Mouse (Mus musculus) heart, embryonic 10.5 days (tissue): ENCODE data around the gene Ccl2. TPM values are rescaled to one million over a fixed set of nuclear protein-coding genes. Genes with fewer than 3 reads are reported as not detected.

Experiments
- DNase-seq: peaks from one replicate; pipeline ENCODE4 v3.0.0-alpha.2; 2017; ENCODE audit warnings: low spot score
- H3K27ac ChIP-seq: fragments of 300-500 bp; sonication (generic); 2 replicates; pipeline ENCODE4 v1.5.1; 2016; ENCODE audit warnings: mild to moderate bottlenecking
- H3K27me3 ChIP-seq: fragments of 300-500 bp; sonication (generic); 2 replicates; pipeline ENCODE4 v1.6.1; 2016; ENCODE audit warnings: mild to moderate bottlenecking; ENCODE audit not compliant: poor library complexity, insufficient read depth, severe bottlenecking
- H3K36me3 ChIP-seq: fragments of 300-500 bp; sonication (generic); 2 replicates; pipeline ENCODE4 v1.6.1; 2016; ENCODE audit warnings: mild to moderate bottlenecking, moderate library complexity
- H3K4me1 ChIP-seq: fragments of 300-500 bp; sonication (generic); 2 replicates; pipeline ENCODE4 v1.6.1; 2016; ENCODE audit warnings: mild to moderate bottlenecking
- H3K4me3 ChIP-seq: fragments of 300-500 bp; sonication (generic); 2 replicates; pipeline ENCODE4 v1.5.1; 2016; ENCODE audit warnings: mild to moderate bottlenecking, moderate library complexity
- H3K9me3 ChIP-seq: fragments of 300-500 bp; sonication (generic); 2 replicates; pipeline ENCODE4 v1.6.1; 2016; ENCODE audit warnings: mild to moderate bottlenecking, moderate library complexity
- WGBS: fragments of 180-500 bp; shearing (Covaris S2); methylation state at CpG from one replicate; pipeline ENCODE4 v1.1.7; 2016; 5-methylcytosine and 5-hydroxymethylcytosine counted together
- polyA plus RNA-seq: library from polyadenylated mRNA; unstranded; fragments of >200 nt; fragmentation: Nextera tagmentation; extraction: Ambion mirVana; gene quantifications from 2 replicates; pipeline ENCODE4 v1.2.1, GENCODE M21; 2016

The Ccl2 gene
- polyA plus RNA-seq, 1 experiment from 2014 or later, result 6.7 TPM

- WGBS, result 71% methylated on average over 3 of the region's 3 CpGs
- no peak overlapping the region for H3K27ac ChIP-seq
These were observed 45.5 kb downstream of the Ccl2 start for GRCm38 (mm10) chr11:82080865-82081264.

GRCm38 (mm10) chr11:82084360-82084759 is 49.0 kb downstream of the Ccl2 start:
- H3K4me1 ChIP-seq, result no peaks in the 10 kb centered on the region
- WGBS, result 82% methylated on average over 3 of the region's 3 CpGs

More at GRCm38 (mm10) chr11:82080865-82081264, 45.5 kb downstream of the Ccl2 start:
- peak; percentile 22 for DNase-seq
- H3K9me3 ChIP-seq, result no peaks in the 10 kb centered on the region
- no peaks in the 10 kb centered on the region for H3K36me3 ChIP-seq
- H3K4me3 ChIP-seq, result no peak overlapping the region
- no peaks in the 10 kb centered on the region for H3K4me1 ChIP-seq
- H3K27me3 ChIP-seq, result no peaks in the 10 kb centered on the region

More at GRCm38 (mm10) chr11:82084360-82084759, 49.0 kb downstream of the Ccl2 start:
- H3K27ac ChIP-seq, result no peak overlapping the region
- H3K27me3 ChIP-seq, result no peaks in the 10 kb centered on the region
- no peaks in the 10 kb centered on the region for H3K9me3 ChIP-seq
- no peak overlapping the region for H3K4me3 ChIP-seq
- H3K36me3 ChIP-seq, result no peaks in the 10 kb centered on the region
- DNase-seq, result no peak

Other genes starting within 250 kb of the Ccl2 start
- gene 5530401A14Rik, start 174.9 kb upstream of the Ccl2 start, polyA plus RNA-seq, result not detected in 2 replicates
- 0.07 and 0.77 TPM in 2 replicates for gene Asic2, start 67.1 kb upstream of the Ccl2 start, polyA plus RNA-seq
- not detected in 2 replicates for gene Gm17268, start 3.0 kb downstream of the Ccl2 start, polyA plus RNA-seq
- gene Ccl7, start 10.1 kb downstream of the Ccl2 start, polyA plus RNA-seq, result 1.7 and 2.1 TPM in 2 replicates
- not detected in 2 replicates for gene Ccl11, start 22.3 kb downstream of the Ccl2 start, polyA plus RNA-seq
- gene Ccl12, start 66.3 kb downstream of the Ccl2 start, polyA plus RNA-seq, result not detected in 2 replicates
- not detected in 2 replicates for gene Ccl8, start 79.6 kb downstream of the Ccl2 start, polyA plus RNA-seq